ENCODE assay signal across 21 mouse cellular contexts in the genomic region with DNA sequence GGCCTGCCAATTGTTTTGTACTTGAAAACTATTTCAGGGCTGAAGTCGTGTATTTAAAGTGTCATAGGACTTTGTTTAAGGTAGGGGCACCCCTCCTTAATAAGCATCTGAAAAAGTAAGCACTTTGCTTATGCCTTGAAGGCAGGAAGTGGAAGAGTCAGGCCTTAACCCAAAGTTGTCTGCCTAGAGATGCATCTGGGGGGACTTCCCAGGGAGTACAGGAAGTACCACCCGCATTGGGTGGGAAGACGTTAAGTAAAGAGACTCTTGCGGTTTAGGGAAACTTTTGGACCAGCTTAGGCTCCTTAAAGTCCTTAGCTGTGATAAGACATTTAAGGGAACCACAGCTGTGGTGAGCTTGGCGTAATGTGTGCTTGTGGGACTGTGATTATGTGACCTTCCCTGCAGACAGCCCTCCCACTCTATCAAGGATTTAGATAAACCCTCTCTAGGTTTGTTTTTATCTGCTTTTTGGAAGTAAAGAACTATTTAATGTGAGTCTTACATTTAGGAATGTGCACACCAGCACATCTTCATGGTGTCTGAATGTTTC.
DNase-seq lines count a peak whose midpoint lies in the region; ATAC-seq and TF ChIP-seq lines count a peak whose summit lies in the region.
"Had no signal": no experiment of that assay in that cellular context is flagged by ENCODE, and none has a peak within 500 bp of the region (broad histone marks: within the 10 kb centered on the region; RNA-seq: fewer than 3 reads in every experiment).

No protein-coding gene starts in this region.

- TF ChIP-seq POLR2A in MEL (IDR thresholded peaks at IDR 0.05; ENCODE audit: control insufficient read depth in 1 of 2, insufficient read depth in 1 of 2, low read depth in 1 of 2, low read length in 2 of 2, poor library complexity in 1 of 2) = no peak

- ATAC-seq in forebrain, embryonic 16.5 days = no peak
- ATAC-seq: forebrain, embryonic 15.5 days; intestine, embryonic 15.5 days had no signal

- no peaks in the 10 kb centered on the region for H3K9me3 ChIP-seq in MEL (replicated peaks; ENCODE audit: insufficient read depth, low read length)
- no peaks in the 10 kb centered on the region for H3K9me3 ChIP-seq in forebrain, embryonic 16.5 days (ENCODE audit: control insufficient read depth, low read length)
- H3K9me3 ChIP-seq: forebrain, embryonic 15.5 days; intestine, embryonic 15.5 days; midbrain, embryonic 10.5 days had no signal

- no peaks in the 10 kb centered on the region for H3K27me3 ChIP-seq in MEL (ENCODE audit: control insufficient read depth in 1 of 2, insufficient read depth in 2 of 2, low read length in 2 of 2)
- no peaks in the 10 kb centered on the region for H3K27me3 ChIP-seq in forebrain, embryonic 16.5 days (replicated peaks; ENCODE audit: control insufficient read depth, insufficient read depth, low read length)
- H3K27me3 ChIP-seq: forebrain, embryonic 15.5 days; intestine, embryonic 15.5 days had no signal

- no peak for TF ChIP-seq RAD21 in MEL (IDR thresholded peaks at IDR 0.05; ENCODE audit: low read depth, low read length)

- no peaks in the 10 kb centered on the region; a peak in 1 of 4 replicates for H3K4me1 ChIP-seq in MEL (ENCODE audit: control insufficient read depth in 1 of 2, insufficient read depth in 2 of 2, low read length in 2 of 2)
- no peaks in the 10 kb centered on the region for H3K4me1 ChIP-seq in forebrain, embryonic 16.5 days (replicated peaks; ENCODE audit: control insufficient read depth, insufficient read depth, low read length)
- H3K4me1 ChIP-seq: forebrain, embryonic 15.5 days; intestine, embryonic 15.5 days; midbrain, embryonic 10.5 days had no signal

- no peaks in the 10 kb centered on the region for H3K79me2 ChIP-seq in MEL (ENCODE audit: control insufficient read depth, insufficient read depth, low read length, poor library complexity)

- H3K4me2 ChIP-seq in forebrain, embryonic 16.5 days (ENCODE audit: low read length) = no peak overlapping the region
- H3K4me2 ChIP-seq: forebrain, embryonic 15.5 days; heart, embryonic 11.5 days; intestine, embryonic 15.5 days; liver, embryonic 11.5 days had no signal

- TF ChIP-seq CTCF in gastrocnemius, adult 2 months (IDR thresholded peaks at IDR 0.05) = no peak
- no peak for TF ChIP-seq CTCF in MEL (IDR thresholded peaks at IDR 0.05 in 2 of 3, conservative IDR thresholded peaks at IDR 0.05 in 1 of 3; ENCODE audit: control insufficient read depth in 1 of 3, insufficient read depth in 1 of 3, low read depth in 2 of 3, low read length in 3 of 3, poor library complexity in 1 of 3, severe bottlenecking in 1 of 3)

- intact Hi-C loops in gastrocnemius, adult 2 months (cut with DNase I) = no loop called here

- no peak for TF ChIP-seq EP300 in MEL (IDR thresholded peaks at IDR 0.05; ENCODE audit: low read depth in 1 of 2, low read length in 2 of 2)

- no peak overlapping the region for H3K9ac ChIP-seq in MEL (ENCODE audit: control insufficient read depth, low read depth, low read length, poor library complexity, severe bottlenecking)
- H3K9ac ChIP-seq in forebrain, embryonic 16.5 days (replicated peaks; ENCODE audit: low read depth, low read length) = no peak overlapping the region
- H3K9ac ChIP-seq: forebrain, embryonic 15.5 days; intestine, embryonic 15.5 days had no signal

- H3K4me3 ChIP-seq in gastrocnemius, adult 2 months = no peak overlapping the region
- no peak overlapping the region for H3K4me3 ChIP-seq in MEL (ENCODE audit: control insufficient read depth in 1 of 2, insufficient read depth in 1 of 2, low read depth in 2 of 2, low read length in 2 of 2)
- no peak overlapping the region for H3K4me3 ChIP-seq in forebrain, embryonic 16.5 days (replicated peaks; ENCODE audit: low read length)
- H3K4me3 ChIP-seq: erythroblast, embryonic 14.5 days; forebrain, embryonic 15.5 days; intestine, embryonic 15.5 days; midbrain, embryonic 10.5 days had no signal

- WGBS in forebrain, embryonic 16.5 days = 72% methylated on average over 5 of the region's 5 CpGs

- peak overlapping the region; percentile 79; the same call in 1 of the 2 replicates for H3K27ac ChIP-seq in gastrocnemius, adult 2 months
- no peak overlapping the region for H3K27ac ChIP-seq in MEL (ENCODE audit: control insufficient read depth, low read depth, low read length)
- no peak overlapping the region for H3K27ac ChIP-seq in forebrain, embryonic 16.5 days (ENCODE audit: low read length)
- H3K27ac ChIP-seq: forebrain, embryonic 15.5 days; intestine, embryonic 15.5 days; midbrain, embryonic 10.5 days had no signal

- DNase-seq in gastrocnemius, adult 2 months = no peak
- no peak for DNase-seq in gastrocnemius, adult 18-20 months (ENCODE audit: low spot score)
- DNase-seq in MEL (ENCODE audit: low read depth, low spot score) = peak; percentile 10
- DNase-seq in naive thymus-derived CD4-positive, alpha-beta T cell, adult 2 months (ENCODE audit: low read depth) = peak; percentile 71
- DNase-seq in thymus, postnatal 36 days = peak; percentile 22 to 37
- no peak for DNase-seq in urinary bladder, postnatal 36 days (ENCODE audit: low spot score in 2 of 2)
- no peak for DNase-seq in adrenal gland, postnatal 4 days (ENCODE audit: low spot score in 2 of 2)
- DNase-seq: cerebellum, adult 8-10 months; heart, postnatal 10 days; kidney, adult 9 months; kidney, postnatal 4 days; layer of hippocampus, adult 9-11 months; lung, adult 18-20 months; right cerebral cortex, adult 18-20 months had no signal

- H3K36me3 ChIP-seq in MEL (ENCODE audit: control insufficient read depth in 1 of 2, insufficient read depth in 2 of 2, low read length in 2 of 2) = no peaks in the 10 kb centered on the region
- H3K36me3 ChIP-seq in forebrain, embryonic 16.5 days (ENCODE audit: control insufficient read depth, insufficient read depth) = no peaks in the 10 kb centered on the region
- H3K36me3 ChIP-seq: forebrain, embryonic 15.5 days; intestine, embryonic 15.5 days; midbrain, embryonic 10.5 days had no signal

TF ChIP-seq in MEL, 35 proteins besides CTCF, POLR2A, EP300 and RAD21:
- TF ChIP-seq MYC (IDR thresholded peaks at IDR 0.05; ENCODE audit: low read depth, low read length) = no peak
- no peak for TF ChIP-seq GABPA (IDR thresholded peaks at IDR 0.05; ENCODE audit: low read depth, low read length)
- no peak for TF ChIP-seq POLR2AphosphoS2 (IDR thresholded peaks at IDR 0.05; ENCODE audit: low read length)
- TF ChIP-seq USF2 (IDR thresholded peaks at IDR 0.05; ENCODE audit: borderline replicate concordance in 1 of 2, insufficient read depth in 1 of 2, low read depth in 1 of 2, low read length in 2 of 2) = no peak
- TF ChIP-seq HCFC1 (IDR thresholded peaks at IDR 0.05; ENCODE audit: low read depth, low read length) = no peak
- no peak for TF ChIP-seq MYB (IDR thresholded peaks at IDR 0.05; ENCODE audit: low read depth, low read length)
- no peak for TF ChIP-seq USF1 (IDR thresholded peaks at IDR 0.05; ENCODE audit: low read depth, low read length)
- no peak for TF ChIP-seq ETS1 (IDR thresholded peaks at IDR 0.05; ENCODE audit: low read depth, low read length)
- TF ChIP-seq CHD1 (IDR thresholded peaks at IDR 0.05; ENCODE audit: low read depth, low read length) = no peak
- no peak for TF ChIP-seq MEF2A (IDR thresholded peaks at IDR 0.05; ENCODE audit: extremely low read depth, insufficient replicate concordance, low read depth, low read length, poor library complexity, severe bottlenecking)
- TF ChIP-seq UBTF (IDR thresholded peaks at IDR 0.05; ENCODE audit: borderline replicate concordance, insufficient read depth, low read depth, low read length) = no peak
- TF ChIP-seq CHD2 (IDR thresholded peaks at IDR 0.05; ENCODE audit: low read length) = no peak
- TF ChIP-seq E2F4 (IDR thresholded peaks at IDR 0.05; ENCODE audit: borderline replicate concordance, low read depth, low read length) = no peak
- no peak for TF ChIP-seq RCOR1 (IDR thresholded peaks at IDR 0.05; ENCODE audit: low read depth, low read length)
- TF ChIP-seq NELFE (IDR thresholded peaks at IDR 0.05; ENCODE audit: low read depth, low read length) = no peak
- TF ChIP-seq KAT2A (conservative IDR thresholded peaks at IDR 0.05; ENCODE audit: low read depth, low read length) = no peak
- TF ChIP-seq BHLHE40 (IDR thresholded peaks at IDR 0.05; ENCODE audit: borderline replicate concordance, low read depth, low read length) = no peak
- TF ChIP-seq TBP (IDR thresholded peaks at IDR 0.05; ENCODE audit: low read depth, low read length) = no peak
- no peak for TF ChIP-seq MAX (IDR thresholded peaks at IDR 0.05; ENCODE audit: low read length)
TF ChIP-seq in MEL: peak in this region for 0.

Comparison
In these comparisons a context has a peak if more than half of its experiments do, and no peak if none do; other contexts are left out.
1. DNase-seq: peak in MEL (single experiment), naive thymus-derived CD4-positive, alpha-beta T cell, adult 2 months (single experiment) and thymus, postnatal 36 days (2 of 2); none in gastrocnemius, adult 2 months (single experiment), gastrocnemius, adult 18-20 months (single experiment), urinary bladder, postnatal 36 days (0 of 2) and adrenal gland, postnatal 4 days (0 of 2).